Mouse (Mus musculus) myocyte (in vitro differentiated cells): ENCODE measurements at regions not wholly inside any gene's neighbourhood (a gene's known extent, or its start where the extent isn't known, plus 50 kb on each side); places are given as distances from the start of the nearest gene placed in this dataset.

Experiments
- CEBPB ChIP-seq: IDR thresholded peaks from 2 replicates; pipeline ENCODE4 v1.6.1; 2011; ENCODE audit warnings: mild to moderate bottlenecking, moderate library complexity; ENCODE audit not compliant: poor library complexity, insufficient read depth, severe bottlenecking
- E2F4 ChIP-seq: IDR thresholded peaks from one replicate; pipeline ENCODE4 v1.6.1; 2011; ENCODE audit warnings: mild to moderate bottlenecking, control low read depth, moderate library complexity; ENCODE audit not compliant: insufficient read depth
- MAX ChIP-seq: IDR thresholded peaks from one replicate; pipeline ENCODE4 v1.6.1; 2011; ENCODE audit warnings: low read depth, mild to moderate bottlenecking, control low read depth
- MYOD1 ChIP-seq, 3 experiments: IDR thresholded peaks; one replicate each; pipeline ENCODE4 v1.6.1; 2011; ENCODE audit warnings: control low read depth in 2 of 3, low read depth in 2 of 3, mild to moderate bottlenecking in 2 of 3, moderate library complexity in 1 of 3; ENCODE audit not compliant: insufficient read length in 2 of 3, control insufficient read depth in 1 of 3
- POLR2A ChIP-seq: IDR thresholded peaks from one replicate; pipeline ENCODE4 v1.6.1; 2011; ENCODE audit warnings: low read depth, mild to moderate bottlenecking, control low read depth, moderate library complexity; ENCODE audit not compliant: insufficient read length
- POLR2AphosphoS2 ChIP-seq: IDR thresholded peaks from one replicate; pipeline ENCODE4 v1.6.1; 2011; ENCODE audit warnings: low read depth, control low read depth; ENCODE audit not compliant: insufficient read length
- REST ChIP-seq: IDR thresholded peaks from one replicate; pipeline ENCODE4 v1.6.1; 2011; ENCODE audit warnings: mild to moderate bottlenecking, control low read depth, moderate library complexity; ENCODE audit not compliant: insufficient read depth, insufficient read length
- SRF ChIP-seq: IDR thresholded peaks from one replicate; pipeline ENCODE4 v1.6.1; 2011; ENCODE audit warnings: low read depth; ENCODE audit not compliant: control insufficient read depth, insufficient read length
- TCF3 ChIP-seq: IDR thresholded peaks from one replicate; pipeline ENCODE4 v1.6.1; 2011; ENCODE audit warnings: low read depth, control low read depth; ENCODE audit not compliant: insufficient read length
- USF1 ChIP-seq: IDR thresholded peaks from one replicate; pipeline ENCODE4 v1.6.1; 2011; ENCODE audit warnings: low read depth, mild to moderate bottlenecking, control low read depth, moderate library complexity

- TF ChIP-seq POLR2A (no peak), REST (no peak), MAX (no peak), MYOD1 (IDR thresholded peaks at IDR 0.05; ENCODE audit: control insufficient read depth in 1 of 3, insufficient read length in 2 of 3, low read depth in 2 of 3) (no peak), E2F4 (no peak), POLR2AphosphoS2 (no peak), USF1 (no peak), TCF3 (no peak), SRF (no peak), CEBPB (no peak)
Measured at GRCm38 (mm10) chr13:44149499-44149898, 364.9 kb downstream of the Cd83 start.
